Mouse (Mus musculus): ENCODE data around the gene Mogat1.

DNA sequence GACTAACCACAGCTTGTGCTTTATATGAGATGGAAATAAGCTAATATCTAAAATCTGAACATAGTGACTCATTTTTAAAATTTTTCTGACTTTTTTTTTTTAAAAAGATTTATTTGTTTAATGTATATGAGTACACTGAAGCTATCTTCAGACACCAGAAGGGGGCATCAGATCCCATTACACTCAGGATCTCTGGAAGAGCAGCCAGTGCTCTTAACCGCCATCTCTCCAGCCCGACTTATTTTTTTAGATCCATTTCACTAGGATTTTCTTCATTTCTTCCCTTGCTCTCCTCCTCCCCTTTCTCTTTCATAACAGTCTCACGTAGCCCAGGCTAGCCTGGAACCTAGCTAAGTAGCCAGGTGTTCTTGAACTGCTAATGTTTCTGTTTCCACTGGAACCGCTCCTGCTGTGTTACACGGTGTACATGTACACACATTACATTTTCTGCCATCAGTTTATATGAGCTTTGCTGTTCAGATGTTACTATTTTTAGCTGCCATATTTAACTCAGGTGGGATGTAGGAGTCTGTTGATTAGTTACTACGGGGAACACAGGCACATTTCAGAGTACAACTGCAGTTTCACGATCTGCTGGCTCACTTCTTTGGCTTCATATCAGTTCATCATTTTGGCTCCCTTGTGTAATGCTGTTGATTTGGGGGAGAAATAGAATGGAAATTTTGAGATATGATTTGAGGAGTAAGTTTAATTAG is 19.9 kb downstream of the Mogat1 start:
- TF ChIP-seq POLR2A (IDR thresholded peaks at IDR 0.05; ENCODE audit: low read depth, low read length) (no peak), CTCF (IDR thresholded peaks at IDR 0.05; ENCODE audit: borderline replicate concordance, insufficient read depth, low read length) (no peak)
